Mouse (Mus musculus) lung, embryonic 15.5 days (tissue): ENCODE measurements around the gene Sike1. TPM values are rescaled to one million over a fixed set of nuclear protein-coding genes. Genes with fewer than 3 reads are reported as not detected.
A peak's percentile ranks its signal among the peaks of the same experiment; 100 is the strongest.

ENCODE experiments used
- ATAC-seq: fragments of 200-750 bp; cut with Nextera tagmentation; 2 replicates; pipeline ENCODE4 v1.8.0; 2017; ENCODE audit warnings: moderate number of reproducible peaks, borderline replicate concordance; ENCODE audit not compliant: low FRiP score, low TSS enrichment; ENCODE audit errors: extremely low read depth
- H3K27ac ChIP-seq: fragments of 300-500 bp; sonication (generic); 2 replicates; pipeline ENCODE4 v1.5.1; 2015; ENCODE audit warnings: moderate library complexity, mild to moderate bottlenecking, inconsistent platforms
- H3K27me3 ChIP-seq: fragments of 300-500 bp; sonication (generic); 2 replicates; pipeline ENCODE4 v1.6.1; 2015; ENCODE audit warnings: inconsistent platforms
- H3K36me3 ChIP-seq: fragments of 300-500 bp; sonication (generic); 2 replicates; pipeline ENCODE4 v1.6.1; 2015; ENCODE audit warnings: inconsistent platforms
- H3K4me1 ChIP-seq: fragments of 300-500 bp; sonication (generic); 2 replicates; pipeline ENCODE4 v1.6.1; 2015; ENCODE audit warnings: inconsistent platforms
- H3K4me2 ChIP-seq: fragments of 300-500 bp; sonication (generic); 2 replicates; pipeline ENCODE4 v1.6.1; 2015; ENCODE audit warnings: inconsistent platforms, mild to moderate bottlenecking, moderate library complexity
- H3K4me3 ChIP-seq: fragments of 300-500 bp; sonication (generic); 2 replicates; pipeline ENCODE4 v1.5.1; 2015; ENCODE audit warnings: mild to moderate bottlenecking, inconsistent platforms
- H3K9ac ChIP-seq: fragments of 300-500 bp; sonication (generic); 2 replicates; pipeline ENCODE4 v1.6.1; 2015; ENCODE audit warnings: inconsistent platforms
- H3K9me3 ChIP-seq: fragments of 300-500 bp; sonication (generic); 2 replicates; pipeline ENCODE4 v1.6.1; 2016; ENCODE audit warnings: inconsistent platforms
- WGBS: fragments of 180-500 bp; shearing (Covaris S2); methylation state at CpG from one replicate; pipeline ENCODE4 v1.1.7; 2015; 5-methylcytosine and 5-hydroxymethylcytosine counted together
- polyA plus RNA-seq: library from polyadenylated mRNA; unstranded; fragments of >200 nt; fragmentation: Nextera tagmentation; extraction: Ambion mirVana; gene quantifications from 2 replicates; pipeline ENCODE4 v1.2.1, GENCODE M21; 2015

The Sike1 gene
- polyA plus RNA-seq, 1 experiment from 2014 or later, result 61.6 TPM

GRCm38 (mm10) chr3:102991041-102991440 lies 4.5 kb upstream of the Sike1 start:
- WGBS, result 59% methylated on average over 8 of the region's 8 CpGs
- H3K4me3 ChIP-seq, result no peak overlapping the region

GRCm38 (mm10) chr3:102992936-102993335 lies 2.6 kb upstream of the Sike1 start:
- Histone ChIP-seq H3K9me3 (no peaks in the 10 kb centered on the region), H3K36me3 (no peaks in the 10 kb centered on the region), H3K4me3 (no peak overlapping the region), H3K4me1 (peaks cover 16% of the 10 kb centered on the region), H3K4me2 (no peak overlapping the region), H3K27me3 (no peaks in the 10 kb centered on the region), H3K27ac (no peak overlapping the region), H3K9ac (no peak overlapping the region)
- WGBS, result 10% methylated on average over 3 of the region's 3 CpGs
- no peak for ATAC-seq

More at GRCm38 (mm10) chr3:102991041-102991440, 4.5 kb upstream of the Sike1 start:
- Histone ChIP-seq H3K4me1 (peaks cover under 1% of the 10 kb centered on the region; the same call in 1 of the 2 replicates), H3K9ac (no peak overlapping the region), H3K36me3 (no peaks in the 10 kb centered on the region), H3K27ac (no peak overlapping the region), H3K4me2 (no peak overlapping the region), H3K27me3 (no peaks in the 10 kb centered on the region), H3K9me3 (no peaks in the 10 kb centered on the region)
- no peak for ATAC-seq

- H3K27ac ChIP-seq, result peak overlapping the region; percentile 96
- H3K4me3 ChIP-seq, result peak overlapping the region; percentile 86
- peak overlapping the region; percentile 81 for H3K9ac ChIP-seq
- H3K36me3 ChIP-seq, result peaks cover 20% of the 10 kb centered on the region
- no peaks in the 10 kb centered on the region for H3K27me3 ChIP-seq
- no peak for ATAC-seq
- no peaks in the 10 kb centered on the region for H3K9me3 ChIP-seq
- WGBS, result 39% methylated on average over 7 of the region's 7 CpGs
- H3K4me2 ChIP-seq, result peak overlapping the region; percentile 57
- peaks cover 16% of the 10 kb centered on the region for H3K4me1 ChIP-seq
Measured at GRCm38 (mm10) chr3:102995233-102995604, 289 bp upstream of the Sike1 start.

- H3K4me2 ChIP-seq, result peak overlapping the region; percentile 57; the same call in 1 of the 2 replicates
- 50% methylated on average over 10 of the region's 10 CpGs for WGBS
- no peak for ATAC-seq
- H3K4me3 ChIP-seq, result peak overlapping the region; percentile 86; the same call in 1 of the 2 replicates
- 0 out of 2 replicates have a peak overlapping the region, but pooled peaks have one; percentile 22 for H3K27ac ChIP-seq
- no peaks in the 10 kb centered on the region for H3K9me3 ChIP-seq
- H3K9ac ChIP-seq, result no peak overlapping the region
- peaks cover 16% of the 10 kb centered on the region for H3K4me1 ChIP-seq
- no peaks in the 10 kb centered on the region for H3K27me3 ChIP-seq
- peaks cover 33% of the 10 kb centered on the region for H3K36me3 ChIP-seq
Measured at GRCm38 (mm10) chr3:102997036-102997435, 1.5 kb downstream of the Sike1 start.

GRCm38 (mm10) chr3:102997591-102997990 lies 2.1 kb downstream of the Sike1 start:
- Histone ChIP-seq H3K4me3 (no peak overlapping the region), H3K36me3 (peaks cover 39% of the 10 kb centered on the region), H3K4me1 (peaks cover 16% of the 10 kb centered on the region), H3K27me3 (no peaks in the 10 kb centered on the region), H3K9me3 (no peaks in the 10 kb centered on the region), H3K4me2 (0 out of 2 replicates have a peak overlapping the region, but pooled peaks have one; percentile 57), H3K9ac (no peak overlapping the region), H3K27ac (no peak overlapping the region)
- no peak for ATAC-seq
- 81% methylated on average over 3 of the region's 3 CpGs for WGBS

- no peak overlapping the region for H3K27ac ChIP-seq
- peaks cover 48% of the 10 kb centered on the region for H3K36me3 ChIP-seq
- 95% methylated on average over 7 of the region's 7 CpGs for WGBS
- no peak overlapping the region for H3K9ac ChIP-seq
- H3K4me2 ChIP-seq, result no peak overlapping the region
- H3K9me3 ChIP-seq, result no peaks in the 10 kb centered on the region
- H3K4me3 ChIP-seq, result no peak overlapping the region
- ATAC-seq, result no peak
- H3K4me1 ChIP-seq, result peaks cover 10% of the 10 kb centered on the region
- no peaks in the 10 kb centered on the region for H3K27me3 ChIP-seq
Measured at GRCm38 (mm10) chr3:103001595-103001994, 6.1 kb downstream of the Sike1 start.

- Histone ChIP-seq H3K27ac (no peak overlapping the region), H3K9ac (no peak overlapping the region), H3K4me2 (no peak overlapping the region), H3K4me3 (no peak overlapping the region), H3K9me3 (no peaks in the 10 kb centered on the region), H3K4me1 (peaks cover 6% of the 10 kb centered on the region), H3K27me3 (no peaks in the 10 kb centered on the region), H3K36me3 (no peaks in the 10 kb centered on the region)
- WGBS, result 34% methylated on average over 2 of the region's 2 CpGs
- ATAC-seq, result no peak
Measured at GRCm38 (mm10) chr3:103017350-103017749, 21.8 kb downstream of the Sike1 start.

- Histone ChIP-seq H3K27ac (peak overlapping the region; percentile 96; the same call in 1 of the 2 replicates), H3K4me3 (peak overlapping the region; percentile 99; the same call in 1 of the 2 replicates), H3K4me2 (peak overlapping the region; percentile 53; the same call in 1 of the 2 replicates), H3K36me3 (no peaks in the 10 kb centered on the region), H3K9ac (no peak overlapping the region), H3K9me3 (no peaks in the 10 kb centered on the region), H3K4me1 (peaks cover 11% of the 10 kb centered on the region), H3K27me3 (no peaks in the 10 kb centered on the region)
- 80% methylated on average over 2 of the region's 2 CpGs for WGBS
- ATAC-seq, result no peak
Measured at GRCm38 (mm10) chr3:103019462-103019861, 24.0 kb downstream of the Sike1 start.

GRCm38 (mm10) chr3:103020249-103020942 lies 24.9 kb downstream of the Sike1 start, which contains the start of gene Csde1:
Gene Csde1 (plus strand): TSS chr3:103020426.
- Histone ChIP-seq H3K27ac (peak within 1 kb of the TSS; percentile 96), H3K27me3 (no peaks in the 10 kb centered on the region), H3K9ac (peak within 1 kb of the TSS; percentile 99), H3K36me3 (no peaks in the 10 kb centered on the region), H3K4me3 (peak within 1 kb of the TSS; percentile 99), H3K9me3 (no peaks in the 10 kb centered on the region), H3K4me2 (peak within 1 kb of the TSS; percentile 57), H3K4me1 (peaks cover 11% of the 10 kb centered on the region)
- WGBS, result under 1% methylated on average over 54 of the region's 55 CpGs
- peak; percentile 96 for ATAC-seq

GRCm38 (mm10) chr3:103020943-103021638 lies 25.6 kb downstream of the Sike1 start:
- Histone ChIP-seq H3K4me2 (peak overlapping the region; percentile 57), H3K36me3 (no peaks in the 10 kb centered on the region), H3K9me3 (no peaks in the 10 kb centered on the region), H3K4me1 (peaks cover 11% of the 10 kb centered on the region), H3K27ac (peak overlapping the region; percentile 96), H3K4me3 (peak overlapping the region; percentile 99), H3K27me3 (no peaks in the 10 kb centered on the region), H3K9ac (peak overlapping the region; percentile 99)
- WGBS, result under 1% methylated on average over 35 of the region's 37 CpGs
- ATAC-seq, result peak; percentile 95

- Histone ChIP-seq H3K4me1 (peaks cover 11% of the 10 kb centered on the region), H3K4me3 (no peak overlapping the region), H3K4me2 (no peak overlapping the region), H3K27ac (no peak overlapping the region), H3K9ac (no peak overlapping the region), H3K36me3 (peaks cover 27% of the 10 kb centered on the region), H3K9me3 (no peaks in the 10 kb centered on the region), H3K27me3 (no peaks in the 10 kb centered on the region)
- WGBS, result 88% methylated on average over 1 of the region's 1 CpGs
- no peak for ATAC-seq
Measured at GRCm38 (mm10) chr3:103026174-103026573, 30.7 kb downstream of the Sike1 start.

GRCm38 (mm10) chr3:103040285-103040684 lies 44.8 kb downstream of the Sike1 start:
- Histone ChIP-seq H3K27me3 (no peaks in the 10 kb centered on the region), H3K36me3 (peaks cover 65% of the 10 kb centered on the region), H3K9ac (no peak overlapping the region), H3K4me3 (no peak overlapping the region), H3K9me3 (no peaks in the 10 kb centered on the region), H3K4me2 (no peak overlapping the region), H3K27ac (no peak overlapping the region), H3K4me1 (no peaks in the 10 kb centered on the region)
- no peak for ATAC-seq
- WGBS, result 94% methylated on average over 6 of the region's 6 CpGs
